Mouse (Mus musculus): ENCODE measurements at regions not wholly inside any gene's neighbourhood (a gene's known extent, or its start where the extent isn't known, plus 50 kb on each side); places are given as distances from the start of the nearest gene placed in this dataset.

DNA sequence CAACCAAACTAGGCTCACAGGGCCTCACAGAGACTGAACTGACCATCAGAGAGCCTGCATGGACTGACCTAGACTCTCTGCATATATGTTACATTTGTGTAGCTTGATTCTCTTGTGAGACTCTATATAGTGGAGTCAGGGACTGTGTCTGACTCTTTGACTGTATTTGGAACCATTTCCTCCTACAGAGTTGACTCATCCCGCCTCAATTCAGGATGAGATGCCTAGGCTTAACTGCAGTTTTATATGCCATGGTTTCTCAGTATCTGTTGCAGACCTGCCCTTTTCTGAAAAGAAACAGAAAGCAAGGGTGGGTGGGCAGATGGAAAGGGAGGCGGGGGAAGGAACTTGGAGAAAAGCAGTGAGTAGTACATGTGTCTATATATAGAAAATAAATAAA is 441.9 kb downstream of the Tmem161b start:
- no peak overlapping the region for H3K27ac ChIP-seq

DNA sequence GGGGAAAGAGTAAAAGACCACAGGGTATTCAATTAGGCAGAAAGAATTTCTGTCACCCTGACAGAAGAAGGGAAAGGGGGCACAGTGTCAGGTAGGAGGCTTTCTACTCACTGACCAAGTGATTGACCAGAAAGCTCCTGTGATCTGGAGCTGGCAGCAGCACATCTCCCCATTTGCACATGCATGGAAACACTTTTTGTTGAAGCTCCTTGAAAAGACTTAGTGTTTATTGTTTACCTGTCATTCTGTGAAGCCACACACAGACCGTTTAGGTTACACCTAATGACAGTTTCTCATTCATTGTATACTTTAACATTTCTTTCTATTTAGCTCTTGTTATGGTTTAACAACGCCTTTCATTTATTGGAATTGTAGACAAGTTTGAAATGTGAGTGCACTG is 458.9 kb downstream of the Tmem161b start:
- Histone ChIP-seq H3K9ac (no peak overlapping the region), H3K9me3 (replicated peaks) (no peaks in the 10 kb centered on the region), H3K4me3 (no peak overlapping the region), H3K27me3 (no peaks in the 10 kb centered on the region), H3K4me1 (no peaks in the 10 kb centered on the region), H3K4me2 (replicated peaks) (no peak overlapping the region), H3K36me3 (no peaks in the 10 kb centered on the region), H3K27ac (no peak overlapping the region)
- ATAC-seq (ENCODE audit: low FRiP score) = no peak
- 44% methylated on average over 2 of the region's 2 CpGs for WGBS

More for the DNA sequence above, 441.9 kb downstream of the Tmem161b start:
- Histone ChIP-seq H3K9ac (no peak overlapping the region), H3K27me3 (no peaks in the 10 kb centered on the region), H3K9me3 (replicated peaks) (no peaks in the 10 kb centered on the region), H3K36me3 (no peaks in the 10 kb centered on the region), H3K4me1 (no peaks in the 10 kb centered on the region), H3K4me3 (no peak overlapping the region), H3K4me2 (replicated peaks) (no peak overlapping the region)
- WGBS = 80% methylated on average over 2 of the region's 2 CpGs
- ATAC-seq (ENCODE audit: low FRiP score) = no peak

DNA sequence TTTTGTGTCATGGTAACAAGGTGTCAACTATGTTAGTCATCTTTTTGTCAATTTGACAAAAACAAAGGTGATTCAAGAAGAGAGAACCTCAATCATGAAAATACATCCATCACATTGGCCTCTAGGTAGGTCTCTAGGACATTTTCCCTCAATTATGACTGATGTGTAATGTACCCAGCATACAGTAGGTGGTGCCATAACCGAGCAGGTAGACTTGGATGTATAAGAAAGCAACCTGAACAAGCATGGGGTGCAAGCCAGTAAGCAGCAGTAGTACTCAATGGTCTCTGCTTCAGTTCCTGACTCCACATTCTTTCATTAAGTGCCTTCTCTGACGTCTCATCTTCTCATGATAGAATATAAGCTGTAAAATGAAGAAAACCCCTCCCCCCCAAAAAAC is 463.8 kb downstream of the Tmem161b start:
- Histone ChIP-seq H3K4me1 (no peaks in the 10 kb centered on the region), H3K27ac (no peak overlapping the region), H3K9ac (no peak overlapping the region), H3K27me3 (no peaks in the 10 kb centered on the region), H3K4me2 (replicated peaks) (no peak overlapping the region), H3K9me3 (replicated peaks) (no peaks in the 10 kb centered on the region), H3K36me3 (no peaks in the 10 kb centered on the region), H3K4me3 (no peak overlapping the region)
- ATAC-seq (ENCODE audit: low FRiP score) = no peak
- 65% methylated on average over 2 of the region's 2 CpGs for WGBS

DNA sequence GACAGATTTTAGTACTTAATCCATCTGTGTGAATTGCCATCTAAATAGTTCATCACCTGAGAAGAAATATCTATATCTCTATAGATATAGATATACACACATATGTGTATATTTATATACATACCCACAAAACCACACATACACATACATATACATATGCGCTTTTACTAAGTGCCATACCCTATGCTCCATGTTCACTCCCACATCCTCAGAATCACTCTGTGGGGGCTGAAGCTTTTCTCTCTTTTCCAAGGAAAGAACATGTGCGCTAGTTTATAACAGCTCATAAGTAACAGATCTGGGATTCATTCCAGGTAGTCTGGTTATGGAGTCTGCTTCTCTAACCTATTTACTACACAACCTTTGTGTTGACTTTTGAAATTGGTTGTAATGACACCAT is 471.4 kb downstream of the Tmem161b start:
- H3K4me3 ChIP-seq = no peak overlapping the region
- no peaks in the 10 kb centered on the region for H3K27me3 ChIP-seq
- H3K36me3 ChIP-seq = no peaks in the 10 kb centered on the region
- H3K27ac ChIP-seq = no peak overlapping the region
- H3K4me2 ChIP-seq (replicated peaks) = no peak overlapping the region
- no peaks in the 10 kb centered on the region for H3K4me1 ChIP-seq
- 93% methylated on average over 2 of the region's 2 CpGs for WGBS
- no peaks in the 10 kb centered on the region for H3K9me3 ChIP-seq (replicated peaks)
- no peak for ATAC-seq (ENCODE audit: low FRiP score)
- no peak overlapping the region for H3K9ac ChIP-seq

- no peaks in the 10 kb centered on the region for H3K36me3 ChIP-seq
- WGBS = 69% methylated on average over 3 of the region's 3 CpGs
- no peak for ATAC-seq (ENCODE audit: low FRiP score)
Measured at GRCm38 (mm10) chr13:84698472-84699080, 476.5 kb downstream of the Tmem161b start.

DNA sequence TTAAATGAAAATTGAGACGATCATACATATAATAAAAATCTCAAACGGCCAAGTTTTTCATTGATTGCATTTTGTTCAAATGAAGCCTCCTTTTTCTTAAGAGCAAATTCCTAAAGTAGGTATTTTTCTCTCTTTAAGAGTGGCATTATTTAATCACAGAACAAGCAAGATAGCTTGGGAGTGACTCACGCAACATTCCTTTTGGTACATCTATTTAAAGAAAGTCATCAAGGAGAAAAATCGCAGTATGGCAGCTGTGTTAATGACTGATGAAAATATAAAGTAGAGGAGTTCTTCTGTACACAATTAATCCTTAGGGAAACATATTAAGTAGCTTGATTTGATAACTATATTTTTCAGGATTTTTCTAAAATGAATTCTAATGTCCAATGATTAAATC is 448.0 kb upstream of the Ccnh start:
- H3K9me3 ChIP-seq (replicated peaks) = peaks cover 4% of the 10 kb centered on the region; the same call in 1 of the 2 replicates
- no peak overlapping the region for H3K4me2 ChIP-seq (replicated peaks)
- H3K4me3 ChIP-seq = no peak overlapping the region
- H3K9ac ChIP-seq = no peak overlapping the region
- H3K27ac ChIP-seq = no peak overlapping the region
- no peaks in the 10 kb centered on the region for H3K27me3 ChIP-seq
- H3K36me3 ChIP-seq = no peaks in the 10 kb centered on the region
- ATAC-seq (ENCODE audit: low FRiP score) = no peak
- no peaks in the 10 kb centered on the region for H3K4me1 ChIP-seq
- WGBS = 91% methylated on average over 4 of the region's 4 CpGs

More at GRCm38 (mm10) chr13:84698472-84699080, 476.5 kb downstream of the Tmem161b start:
- Histone ChIP-seq H3K4me1 (no peaks in the 10 kb centered on the region), H3K9ac (no peak overlapping the region), H3K4me2 (replicated peaks) (no peak overlapping the region), H3K4me3 (no peak overlapping the region), H3K27me3 (no peaks in the 10 kb centered on the region), H3K27ac (no peak overlapping the region), H3K9me3 (replicated peaks) (no peaks in the 10 kb centered on the region)

DNA sequence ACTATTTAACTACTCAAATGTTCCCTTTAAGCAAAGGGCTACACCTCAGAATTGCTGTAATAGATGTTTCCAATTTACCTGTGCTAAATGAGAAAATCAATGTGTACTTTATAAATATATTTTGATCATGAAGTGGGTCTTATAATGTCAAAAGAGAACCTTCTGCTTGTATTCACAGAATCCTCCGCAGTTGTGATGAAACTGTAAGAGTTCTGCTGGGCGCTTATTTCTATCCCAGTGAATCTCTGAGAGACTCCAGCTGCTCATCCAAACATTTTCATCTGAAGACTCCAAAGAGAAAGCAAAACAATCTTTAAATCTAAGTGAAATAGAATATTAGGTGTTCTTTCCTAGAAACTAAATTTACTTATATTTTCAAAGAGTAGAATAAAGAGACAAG is 440.9 kb upstream of the Ccnh start:
- H3K4me2 ChIP-seq (replicated peaks) = no peak overlapping the region
- H3K36me3 ChIP-seq = no peaks in the 10 kb centered on the region
- no peak overlapping the region for H3K27ac ChIP-seq
- WGBS = 94% methylated on average over 2 of the region's 2 CpGs
- ATAC-seq (ENCODE audit: low FRiP score) = no peak
- no peak overlapping the region for H3K4me3 ChIP-seq
- H3K4me1 ChIP-seq = no peaks in the 10 kb centered on the region
- no peak overlapping the region for H3K9ac ChIP-seq
- H3K9me3 ChIP-seq (replicated peaks) = no peaks in the 10 kb centered on the region
- H3K27me3 ChIP-seq = no peaks in the 10 kb centered on the region

- H3K9ac ChIP-seq = no peak overlapping the region
- no peak overlapping the region for H3K4me2 ChIP-seq (replicated peaks)
- H3K4me3 ChIP-seq = no peak overlapping the region
- 94% methylated on average over 1 of the region's 1 CpGs for WGBS
- no peaks in the 10 kb centered on the region for H3K4me1 ChIP-seq
- H3K27ac ChIP-seq = no peak overlapping the region
- no peaks in the 10 kb centered on the region for H3K27me3 ChIP-seq
- H3K36me3 ChIP-seq = no peaks in the 10 kb centered on the region
- ATAC-seq (ENCODE audit: low FRiP score) = no peak
- H3K9me3 ChIP-seq (replicated peaks) = no peaks in the 10 kb centered on the region
Measured at GRCm38 (mm10) chr13:84749214-84749613, 440.0 kb upstream of the Ccnh start.

DNA sequence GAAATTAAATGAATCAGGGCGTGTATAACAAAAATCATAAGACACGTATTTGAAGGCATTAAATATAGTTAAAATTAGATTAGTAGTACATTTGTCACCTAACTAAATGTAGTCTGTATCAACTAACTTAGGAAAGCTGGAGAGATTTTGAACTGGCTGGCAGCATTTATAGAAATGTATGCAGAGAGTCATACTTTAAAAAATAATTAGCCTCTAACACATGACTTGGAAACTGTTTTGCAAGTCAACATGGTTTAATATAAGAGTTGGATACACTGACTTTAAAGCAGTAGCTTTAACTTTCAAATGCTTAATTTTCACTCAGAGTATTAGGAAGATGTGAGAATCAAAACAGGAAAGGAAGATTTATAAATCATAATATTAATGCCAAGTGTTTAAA is 439.1 kb upstream of the Ccnh start:
- 90% methylated on average over 2 of the region's 2 CpGs for WGBS
- Histone ChIP-seq H3K4me1 (no peaks in the 10 kb centered on the region), H3K4me3 (no peak overlapping the region), H3K9ac (no peak overlapping the region), H3K27ac (no peak overlapping the region), H3K9me3 (replicated peaks) (no peaks in the 10 kb centered on the region), H3K36me3 (no peaks in the 10 kb centered on the region), H3K4me2 (replicated peaks) (no peak overlapping the region), H3K27me3 (no peaks in the 10 kb centered on the region)
- no peak for ATAC-seq (ENCODE audit: low FRiP score)

DNA sequence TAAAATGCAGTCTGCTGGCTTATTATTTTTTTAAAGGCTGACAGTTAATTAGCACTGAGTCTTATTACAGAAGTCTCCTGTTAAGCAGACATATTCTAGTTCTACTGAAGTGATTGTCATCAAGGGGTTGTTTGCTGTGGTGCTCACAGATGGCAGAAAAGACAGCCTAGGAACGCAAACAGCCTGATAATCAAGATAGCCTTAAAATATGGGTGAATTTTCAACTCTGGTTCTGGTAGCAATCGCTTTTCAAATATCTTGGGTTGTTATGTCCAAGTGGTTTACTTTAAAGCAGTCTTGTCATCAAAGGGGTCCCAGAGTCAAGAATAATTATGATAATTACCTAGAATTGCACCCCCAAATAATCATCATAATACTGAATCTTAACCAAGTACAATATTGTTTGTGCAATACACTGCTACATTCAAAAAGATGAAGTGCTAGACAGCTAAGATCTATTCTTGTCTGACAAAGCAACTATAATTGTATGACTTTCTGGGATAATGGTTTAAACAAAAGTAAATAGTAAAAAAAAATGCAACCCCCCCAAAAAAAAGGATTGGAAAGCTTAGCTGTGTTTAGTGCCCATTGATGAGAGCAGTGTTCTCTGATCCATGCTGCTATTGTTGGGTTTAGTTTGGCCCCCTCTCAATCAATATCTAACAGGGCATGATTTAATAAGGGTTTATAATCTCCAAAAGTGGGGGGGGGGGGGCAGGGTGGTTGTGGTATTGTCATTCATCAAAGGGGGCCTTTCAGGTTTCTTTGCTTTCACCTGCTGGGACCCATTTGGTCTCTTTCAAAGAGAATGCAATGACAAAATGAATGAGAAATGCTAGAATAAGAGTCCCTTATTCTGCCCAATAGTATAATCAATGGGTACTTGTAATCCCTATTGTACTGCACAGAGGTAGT is 437.4 kb upstream of the Ccnh start:
- H3K36me3 ChIP-seq = no peaks in the 10 kb centered on the region
- H3K9me3 ChIP-seq (replicated peaks) = no peaks in the 10 kb centered on the region
- 78% methylated on average over 2 of the region's 2 CpGs for WGBS
- no peak overlapping the region for H3K4me2 ChIP-seq (replicated peaks)
- no peak overlapping the region for H3K27ac ChIP-seq
- H3K4me3 ChIP-seq = no peak overlapping the region
- no peaks in the 10 kb centered on the region for H3K27me3 ChIP-seq
- H3K9ac ChIP-seq = no peak overlapping the region
- no peak for ATAC-seq (ENCODE audit: low FRiP score)
- 0 out of 2 replicates have a peak, but pooled peaks cover 6% of the 10 kb centered on the region for H3K4me1 ChIP-seq

GRCm38 (mm10) chr13:84752491-84752820 is 436.8 kb upstream of the Ccnh start:
- no peak for ATAC-seq (ENCODE audit: low FRiP score)
- H3K27me3 ChIP-seq = no peaks in the 10 kb centered on the region
- H3K9me3 ChIP-seq (replicated peaks) = no peaks in the 10 kb centered on the region
- no peaks in the 10 kb centered on the region for H3K36me3 ChIP-seq
- H3K9ac ChIP-seq = no peak overlapping the region
- no peak overlapping the region for H3K4me3 ChIP-seq
- WGBS = 68% methylated on average over 4 of the region's 4 CpGs
- no peak overlapping the region for H3K4me2 ChIP-seq (replicated peaks)
- H3K27ac ChIP-seq = no peak overlapping the region
- H3K4me1 ChIP-seq = 0 out of 2 replicates have a peak, but pooled peaks cover 6% of the 10 kb centered on the region

DNA sequence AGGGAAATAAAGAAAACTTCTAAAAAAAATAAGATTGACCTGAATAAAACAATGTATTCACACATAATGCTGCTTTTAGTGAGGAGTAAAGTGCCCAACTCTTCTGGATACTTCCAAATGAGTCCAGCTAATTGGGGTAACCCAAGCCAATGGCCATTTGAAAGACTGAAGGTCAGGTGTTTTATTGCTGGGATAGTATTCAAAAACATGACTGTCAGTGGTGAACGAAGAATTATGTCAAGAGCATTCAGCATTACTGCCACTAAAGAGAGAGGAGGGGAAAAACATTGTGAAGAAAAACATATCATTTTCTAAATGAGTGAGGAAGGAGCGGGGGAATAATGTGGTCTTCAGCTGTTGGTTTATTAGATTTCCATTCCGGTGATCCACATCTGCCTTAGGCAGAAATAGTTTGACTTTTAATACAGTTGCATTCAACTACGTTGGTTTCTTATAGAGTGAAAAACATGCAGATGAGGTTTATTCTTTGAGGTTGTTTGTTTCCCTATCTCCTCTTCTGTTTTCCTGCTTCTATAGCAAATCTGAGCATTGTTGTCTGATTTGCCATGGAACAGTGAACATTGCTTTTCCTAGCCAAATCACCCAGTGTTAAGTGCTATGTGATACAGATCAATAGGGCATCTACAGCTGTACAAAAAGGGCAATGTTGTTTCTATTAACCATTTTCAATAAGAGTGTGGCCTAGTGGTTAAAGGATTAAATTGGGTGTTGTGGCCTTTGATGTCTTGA is 435.3 kb upstream of the Ccnh start:
- WGBS = 65% methylated on average over 4 of the region's 4 CpGs
- Histone ChIP-seq H3K4me2 (replicated peaks) (no peak overlapping the region), H3K36me3 (no peaks in the 10 kb centered on the region), H3K9me3 (replicated peaks) (no peaks in the 10 kb centered on the region), H3K4me3 (no peak overlapping the region), H3K4me1 (0 out of 2 replicates have a peak, but pooled peaks cover 6% of the 10 kb centered on the region), H3K27ac (no peak overlapping the region), H3K9ac (no peak overlapping the region), H3K27me3 (no peaks in the 10 kb centered on the region)
- no peak for ATAC-seq (ENCODE audit: low FRiP score)

Data from hindbrain, embryonic 12.5 days (tissue).